Mouse (Mus musculus) urinary bladder, adult 2 months (tissue): ENCODE data around the gene Ccdc146. TPM values are rescaled to one million over a fixed set of nuclear protein-coding genes. Genes with fewer than 3 reads are reported as not detected.
"Not testable (repeated sequence)": the region's sequence is repeated elsewhere in the genome, so short reads cannot be mapped to it uniquely, and the experiment has no call there.

Experiments used
- DNase-seq: peaks from one replicate; pipeline ENCODE4 v3.0.0; 2022; ENCODE audit warnings: low spot score
- polyA plus RNA-seq: library from polyadenylated mRNA; depleted of rRNA; stranded (reverse); fragments of >200 nt; gene quantifications from 2 replicates; pipeline ENCODE4 v1.2.3, GENCODE M21; 2012

Ccdc146 gene
- polyA plus RNA-seq, 1 experiment = 0.15 TPM

DNA sequence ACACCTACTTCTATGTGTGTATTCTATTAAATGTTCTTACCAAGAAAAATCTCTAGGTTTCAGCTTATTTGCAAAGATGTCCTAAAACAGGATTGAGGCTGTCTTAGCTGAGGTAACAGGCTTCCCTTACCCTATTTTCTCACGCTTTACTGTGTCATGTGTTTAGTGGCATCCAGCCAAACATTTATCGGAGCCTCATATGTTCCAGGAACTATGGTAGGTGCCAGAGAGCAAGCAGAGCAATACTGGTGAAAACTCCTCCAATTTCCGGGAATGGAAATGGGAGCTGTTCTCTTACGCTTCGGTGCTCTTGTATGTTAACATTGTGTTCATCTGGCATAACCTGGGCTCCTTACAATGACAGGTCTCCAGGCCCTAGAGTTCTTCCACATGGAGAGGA is 92.8 kb downstream of the Ccdc146 start:
- no peak for DNase-seq

DNA sequence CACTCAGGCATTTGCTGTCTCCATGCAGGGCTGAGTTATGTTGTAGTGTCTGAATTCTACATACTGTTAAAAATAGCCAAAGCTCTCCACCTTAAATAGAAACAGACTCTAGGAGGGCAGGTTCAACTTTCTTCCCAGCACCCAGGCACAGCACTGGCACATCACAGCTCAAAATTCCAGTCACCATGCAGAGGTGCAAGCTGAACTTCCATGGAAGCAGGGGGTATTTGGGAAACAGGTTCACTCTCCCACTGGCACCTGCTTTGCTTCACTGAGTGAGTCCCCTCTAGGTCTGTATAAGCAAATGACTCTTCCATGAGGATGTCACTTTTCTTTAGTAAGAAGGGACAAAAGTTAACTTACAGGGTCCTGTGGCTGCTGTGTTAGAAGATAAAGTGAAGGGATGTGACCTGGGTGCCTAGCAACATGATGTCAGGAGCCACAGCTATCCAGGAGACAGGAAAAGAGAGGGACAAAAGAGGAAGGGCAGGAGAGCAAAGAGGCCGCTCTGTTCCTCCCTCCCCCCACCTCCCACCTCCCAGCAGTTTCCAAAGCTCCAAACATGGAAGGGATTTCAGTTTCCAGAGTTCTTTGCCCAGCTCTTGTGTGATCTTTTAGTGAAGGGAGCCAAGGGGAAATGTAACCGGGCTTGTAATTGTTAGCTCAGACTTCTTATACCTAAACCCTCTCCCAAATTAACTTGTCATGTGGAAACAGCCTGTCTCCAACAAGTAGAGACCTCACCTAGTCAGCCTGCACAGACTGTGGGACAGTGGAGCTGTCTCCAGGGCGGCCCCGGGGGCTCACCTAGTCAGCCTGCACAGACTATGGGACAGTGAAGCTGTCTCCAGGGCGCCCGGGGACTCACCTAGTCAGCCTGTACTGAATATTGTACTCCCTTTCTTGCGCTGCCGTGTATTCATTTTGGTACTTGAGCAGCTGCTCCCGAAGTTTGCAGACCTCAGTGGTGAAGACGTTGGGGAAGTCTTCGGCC is 94.5 kb downstream of the Ccdc146 start:
- no peak for DNase-seq

DNA sequence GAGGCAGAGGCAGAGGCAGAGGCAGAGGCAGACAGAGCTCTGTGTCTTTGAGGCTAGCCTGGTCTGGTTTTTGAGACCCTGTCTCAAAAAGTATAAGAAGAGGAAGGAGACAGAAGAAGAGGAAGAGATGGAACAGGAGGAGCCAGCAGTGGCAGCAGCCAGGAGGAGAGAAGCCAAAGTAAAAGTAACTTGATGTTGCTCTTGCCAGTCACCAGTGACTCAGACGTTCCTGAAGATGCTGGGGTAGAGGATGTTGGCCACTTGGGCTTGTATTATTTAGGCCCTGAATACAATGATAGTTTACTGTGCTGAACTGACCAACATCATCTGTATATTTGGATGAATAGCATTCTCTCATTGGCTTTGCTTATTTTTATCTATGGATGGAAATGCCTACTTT is 95.9 kb downstream of the Ccdc146 start:
- no peak for DNase-seq

DNA sequence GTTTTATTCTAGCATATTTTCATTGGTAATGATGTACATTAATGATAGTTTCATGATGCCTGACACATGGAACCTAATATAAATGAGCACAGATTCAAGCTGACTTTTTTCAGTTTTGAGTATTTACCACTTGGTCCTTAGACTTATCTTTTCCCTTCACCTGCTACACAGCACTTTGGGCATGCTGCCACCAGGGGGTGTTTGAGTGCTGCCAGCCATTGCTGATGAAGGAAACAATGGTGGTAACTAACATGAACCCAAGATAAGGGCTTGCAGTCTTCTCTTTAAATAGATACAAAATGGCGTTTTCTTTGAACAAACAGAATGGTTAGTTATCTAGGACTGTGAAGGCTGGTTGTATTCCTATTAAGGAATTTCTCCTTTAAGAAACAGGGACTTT is 98.0 kb downstream of the Ccdc146 start:
- DNase-seq = no peak

DNA sequence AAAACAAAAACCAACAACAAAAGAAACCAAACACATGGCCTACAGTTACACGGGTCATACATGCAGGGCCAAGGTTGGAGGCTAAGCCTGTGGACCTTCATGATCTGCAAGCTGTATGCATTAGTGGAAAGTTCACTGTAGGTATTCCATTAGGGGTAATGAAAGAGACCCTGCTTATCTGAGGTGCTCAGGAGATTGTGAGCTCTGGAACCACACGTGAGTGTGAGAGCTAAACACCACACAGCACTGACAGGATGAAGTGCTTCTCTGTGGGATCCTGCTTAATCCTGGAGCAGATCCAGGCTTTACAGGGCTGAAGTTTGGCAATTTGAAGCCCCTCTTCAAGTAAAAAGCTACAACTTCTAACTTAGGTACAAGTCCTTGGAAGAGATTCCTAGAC is 104.3 kb downstream of the Ccdc146 start:
- DNase-seq = no peak

DNA sequence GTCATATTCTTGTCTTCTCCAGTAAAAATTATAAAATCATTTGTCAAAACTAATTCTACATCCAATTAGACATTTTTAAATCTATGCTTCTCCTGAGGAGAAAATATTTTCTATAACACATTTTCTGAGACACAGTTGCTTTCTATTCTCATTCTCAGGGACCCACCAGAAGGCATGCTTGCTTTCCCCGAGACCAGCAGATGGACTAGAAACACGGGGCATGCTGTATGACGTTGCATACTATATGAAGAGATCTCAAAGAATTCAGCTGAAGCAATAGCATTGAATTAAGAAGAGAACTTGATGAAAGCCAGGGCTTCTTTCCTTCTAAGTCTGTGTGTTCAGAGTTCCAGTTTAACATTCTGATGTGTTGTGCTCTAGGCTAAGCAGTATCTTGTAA is 109.8 kb downstream of the Ccdc146 start:
- no peak for DNase-seq

DNA sequence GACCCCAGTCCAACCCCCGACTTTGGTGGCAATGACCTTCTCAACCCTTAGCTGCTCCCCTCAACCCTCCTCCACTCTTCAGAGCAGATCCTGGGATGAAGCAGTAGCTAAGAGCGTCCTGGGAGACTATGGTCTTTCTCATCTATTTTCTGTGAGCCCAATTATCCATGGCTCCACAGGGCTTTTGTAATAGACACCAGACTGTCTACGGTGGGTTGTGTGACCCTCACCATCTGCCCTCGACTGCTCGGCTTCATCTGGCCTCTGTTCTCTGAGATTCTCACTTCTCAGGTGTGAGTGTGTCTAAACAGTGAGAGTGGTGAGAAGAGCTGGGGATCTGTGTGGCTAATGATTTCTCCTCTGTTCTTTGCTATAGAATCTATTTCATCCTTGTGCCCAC is 117.3 kb downstream of the Ccdc146 start:
- no peak for DNase-seq

DNA sequence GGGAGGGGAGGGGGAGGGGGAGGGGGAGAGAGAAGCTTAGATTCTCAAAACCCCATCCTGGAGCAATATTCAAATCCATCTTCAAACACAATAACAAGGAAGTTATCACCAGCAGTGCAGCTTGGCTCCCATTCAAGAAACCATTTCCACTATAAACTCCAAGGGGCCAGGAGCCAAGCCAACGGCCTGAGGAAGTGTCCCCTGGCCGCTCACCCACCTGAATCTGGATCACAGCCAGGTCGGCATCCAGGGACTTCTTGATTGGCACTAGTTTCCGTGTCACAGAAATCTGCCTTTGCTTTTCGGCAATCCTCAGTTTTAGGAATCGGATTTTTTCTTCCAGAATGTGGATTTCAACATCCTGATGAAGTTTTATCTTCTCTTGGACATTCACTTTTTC is 123.5 kb downstream of the Ccdc146 start:
- no peak for DNase-seq

DNA sequence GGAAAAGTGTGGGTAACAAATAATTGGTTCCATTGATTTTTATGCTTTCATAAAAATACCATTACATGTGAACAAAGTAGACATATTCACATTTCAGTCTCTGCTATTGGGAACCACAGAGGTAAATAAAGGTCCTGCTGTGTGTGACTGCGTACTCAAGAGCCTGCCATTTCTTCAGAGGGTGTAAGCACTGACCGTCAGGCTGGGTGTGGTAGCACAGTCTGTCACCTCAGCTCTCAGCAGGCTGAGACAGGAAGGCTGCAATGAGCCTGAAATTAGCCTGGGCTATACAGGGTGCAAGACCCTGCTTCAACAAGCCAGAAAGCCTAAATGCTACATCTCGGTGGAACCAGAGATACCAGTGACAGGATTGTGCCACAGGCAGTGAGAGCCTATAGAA is 124.4 kb downstream of the Ccdc146 start:
- no peak for DNase-seq

DNA sequence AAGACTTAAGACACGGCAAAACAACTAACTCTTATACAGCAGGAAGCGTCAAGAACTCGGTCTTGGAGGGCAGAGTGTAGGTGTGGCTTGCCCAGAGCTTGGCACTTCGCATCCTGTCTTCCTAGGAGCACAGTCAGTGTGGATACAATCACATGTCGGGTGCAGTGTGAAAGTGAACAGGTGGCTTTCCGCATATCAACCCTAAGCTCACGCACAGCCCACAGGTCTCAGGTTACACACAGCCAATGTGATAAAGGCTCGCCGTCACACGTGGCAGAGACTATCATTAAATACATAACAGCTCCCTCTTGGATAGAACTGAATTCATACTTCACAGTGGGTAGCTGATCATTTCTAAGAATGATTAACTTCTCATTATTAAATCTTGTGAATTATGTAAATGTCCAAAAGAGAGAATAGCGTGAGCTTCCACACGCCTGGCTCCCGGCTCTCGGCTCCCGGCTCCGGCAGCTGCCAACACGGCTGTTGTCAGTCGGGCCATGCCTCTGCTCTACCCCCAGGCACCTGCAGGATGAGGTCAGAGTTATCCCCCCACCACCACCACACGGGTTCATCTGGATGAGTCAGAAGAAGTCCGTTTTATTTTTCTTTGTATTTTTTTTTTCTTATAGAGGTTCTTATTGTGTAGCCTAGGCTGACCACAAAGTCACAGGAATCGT is 125.3 kb downstream of the Ccdc146 start:
- no peak for DNase-seq

DNA sequence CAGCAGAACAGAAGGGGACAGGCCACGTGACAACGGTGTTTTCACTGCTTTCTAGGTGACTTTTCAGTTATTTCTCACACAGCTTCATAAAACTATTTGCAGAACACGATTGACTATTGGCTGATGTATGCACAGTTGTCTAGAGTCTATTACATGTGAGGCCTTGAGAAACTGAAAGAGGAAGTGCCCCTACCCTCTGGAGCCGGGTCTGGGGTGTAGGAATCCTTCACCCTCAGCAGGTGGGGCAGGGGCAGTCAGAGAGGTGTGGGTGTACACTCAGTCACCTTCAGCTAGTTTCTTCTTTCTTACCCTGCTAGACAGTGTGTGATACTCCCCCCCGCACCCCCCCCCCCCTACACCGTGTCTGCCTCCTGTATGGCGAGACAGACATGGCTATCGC is 128.8 kb downstream of the Ccdc146 start:
- DNase-seq = no peak

DNA sequence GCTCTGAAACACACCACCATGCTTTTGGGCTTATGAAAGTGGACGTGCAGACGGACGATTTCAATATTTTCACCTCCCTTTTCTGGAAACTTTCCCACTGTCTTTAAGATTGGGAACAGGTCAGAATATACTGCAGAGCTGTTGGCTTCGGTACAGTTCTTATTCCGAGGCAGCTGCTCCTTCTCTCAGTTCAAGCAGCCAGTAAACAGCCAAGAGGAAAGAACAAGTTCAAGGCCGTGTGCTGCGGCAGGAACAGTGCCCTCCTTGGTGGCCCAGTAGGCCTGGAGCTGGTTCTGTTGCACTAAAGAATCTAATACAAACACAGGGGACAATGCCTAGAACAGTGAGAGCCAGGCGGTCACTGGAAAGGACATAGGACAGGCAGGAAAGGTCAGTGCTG is 133.9 kb downstream of the Ccdc146 start:
- DNase-seq = no peak

DNA sequence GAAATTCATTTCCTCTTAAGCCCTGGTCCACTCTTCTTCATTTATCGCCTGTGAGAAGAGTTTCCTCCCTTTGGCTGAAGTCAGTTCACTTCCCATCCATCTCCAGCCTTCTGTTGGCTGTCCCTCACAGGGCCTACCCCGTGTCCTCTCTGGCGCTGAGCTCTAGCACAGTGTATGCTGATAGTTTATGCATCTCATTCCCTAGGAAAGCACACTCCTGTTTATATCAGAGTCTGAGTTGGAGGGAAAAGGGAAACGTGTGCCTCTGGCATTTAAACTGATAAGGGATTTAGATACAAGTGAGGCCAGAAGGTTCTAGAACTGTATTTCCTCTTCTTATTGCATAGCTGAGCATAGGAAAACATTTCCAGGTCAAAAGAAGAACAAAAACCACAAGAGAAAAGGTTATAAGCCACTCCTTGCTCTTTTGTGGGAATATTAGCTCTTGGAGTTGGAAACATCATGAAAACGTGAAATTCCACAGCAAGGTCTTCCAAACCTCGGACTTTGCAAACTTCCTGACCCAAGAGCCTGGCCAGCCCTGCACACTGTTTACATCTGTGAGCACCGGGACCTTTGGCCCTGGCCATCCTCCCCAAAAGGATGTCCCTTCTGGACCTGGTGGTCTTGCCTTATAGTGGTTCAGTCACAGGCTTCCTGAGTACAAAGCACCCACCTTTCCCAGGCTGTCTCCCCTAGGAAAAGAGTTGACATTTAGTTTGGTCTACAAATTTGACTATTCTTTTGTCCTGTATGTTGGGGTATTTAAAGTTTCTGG is 135.6 kb downstream of the Ccdc146 start:
- no peak for DNase-seq

DNA sequence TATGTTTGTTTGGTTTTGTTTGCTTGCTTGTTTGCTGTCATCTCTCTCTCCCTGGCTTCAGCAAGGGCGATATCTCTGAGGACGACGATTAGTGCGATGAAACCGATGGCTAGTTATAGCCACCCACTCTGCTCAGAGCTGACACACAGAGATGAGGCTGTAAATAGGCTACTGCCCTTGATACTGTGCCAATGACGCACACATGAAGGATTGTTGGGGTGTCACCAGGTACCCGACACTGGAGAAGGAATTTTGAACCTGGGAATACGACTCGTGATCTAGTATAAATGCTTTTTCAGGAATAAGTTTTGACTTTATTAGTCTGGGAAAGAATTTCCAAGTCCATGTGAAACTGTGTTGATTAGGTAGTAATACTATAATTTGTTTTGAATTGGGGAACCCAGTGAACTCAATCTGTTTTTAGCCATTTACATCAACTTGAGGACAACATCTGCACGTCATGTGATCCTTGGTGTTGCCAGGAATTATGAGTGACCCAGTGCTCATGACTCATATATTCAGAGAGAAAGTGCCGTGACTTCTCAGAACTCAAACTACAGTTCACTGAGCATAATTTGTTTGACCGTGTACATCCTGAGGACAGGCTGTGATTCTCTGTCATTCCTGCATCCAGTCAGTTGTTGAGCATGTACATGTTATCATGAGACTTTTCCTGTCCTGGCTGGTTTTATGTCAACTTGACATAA is 141.0 kb downstream of the Ccdc146 start:
- DNase-seq = no peak

DNA sequence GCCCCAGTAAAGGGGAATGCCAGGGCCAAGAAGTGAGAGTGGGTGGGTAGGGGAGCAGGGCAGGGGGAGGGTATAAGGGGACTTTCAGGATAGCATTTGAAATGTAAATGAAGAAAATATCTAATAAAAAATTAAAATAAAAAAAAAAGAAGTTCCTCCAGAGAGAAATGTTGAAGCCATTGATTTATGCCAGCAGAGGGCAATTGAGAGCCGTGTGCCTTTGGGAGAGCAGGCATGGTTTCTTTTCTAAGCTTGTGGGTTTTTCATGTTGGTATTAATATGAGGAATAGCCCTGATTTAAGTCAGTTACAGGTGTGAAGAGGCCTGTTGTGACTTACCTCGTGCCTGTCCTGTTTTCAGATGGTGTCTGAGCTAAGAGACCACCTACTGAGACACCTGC is 146.8 kb downstream of the Ccdc146 start:
- not testable (repeated sequence) for DNase-seq

DNA sequence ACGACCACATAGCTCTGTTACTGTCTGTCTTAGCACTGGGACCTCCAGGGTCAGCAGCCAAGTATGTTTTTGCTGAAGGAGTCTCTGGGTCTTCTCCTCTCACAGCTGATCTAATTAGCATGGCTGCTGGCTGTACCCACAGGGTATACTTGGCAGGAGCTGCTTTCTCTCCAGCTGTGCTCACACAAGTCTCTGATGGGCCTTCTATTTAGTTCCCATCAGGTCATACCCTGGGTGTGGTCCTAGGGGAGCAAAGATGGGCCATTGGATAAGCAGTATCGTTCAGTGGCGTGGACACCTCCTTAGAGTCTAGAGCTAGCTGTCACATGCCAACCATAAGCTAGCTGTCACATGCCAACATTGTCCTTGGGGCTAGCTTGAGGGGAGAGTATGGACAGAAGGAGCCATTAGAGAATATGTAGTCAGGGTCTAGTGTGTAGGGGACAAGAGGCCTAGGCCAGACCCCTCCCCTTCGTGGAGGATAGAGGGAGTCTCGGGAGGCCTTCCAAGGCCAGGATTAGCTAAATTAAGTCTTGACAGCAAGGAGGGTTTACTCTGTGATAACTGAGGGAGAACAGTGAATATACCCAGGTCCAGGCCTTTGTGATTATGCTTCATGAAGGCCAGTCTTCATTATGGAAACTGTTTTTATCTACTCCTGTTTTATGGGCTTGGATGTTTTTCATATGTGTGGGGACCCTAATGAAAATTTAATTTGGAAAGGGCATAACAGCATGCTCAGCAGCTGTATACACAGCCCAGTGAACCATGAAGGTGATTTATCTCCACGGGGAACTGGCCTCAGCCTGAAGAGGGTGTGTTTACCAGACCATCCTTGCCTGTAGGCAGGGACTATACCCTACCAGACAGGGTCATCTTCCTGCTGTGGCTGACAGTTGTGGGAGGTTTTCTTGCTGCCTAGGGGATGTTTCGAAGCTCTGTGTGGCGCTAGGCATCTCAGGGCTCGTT is 152.8 kb downstream of the Ccdc146 start:
- no peak for DNase-seq

DNA sequence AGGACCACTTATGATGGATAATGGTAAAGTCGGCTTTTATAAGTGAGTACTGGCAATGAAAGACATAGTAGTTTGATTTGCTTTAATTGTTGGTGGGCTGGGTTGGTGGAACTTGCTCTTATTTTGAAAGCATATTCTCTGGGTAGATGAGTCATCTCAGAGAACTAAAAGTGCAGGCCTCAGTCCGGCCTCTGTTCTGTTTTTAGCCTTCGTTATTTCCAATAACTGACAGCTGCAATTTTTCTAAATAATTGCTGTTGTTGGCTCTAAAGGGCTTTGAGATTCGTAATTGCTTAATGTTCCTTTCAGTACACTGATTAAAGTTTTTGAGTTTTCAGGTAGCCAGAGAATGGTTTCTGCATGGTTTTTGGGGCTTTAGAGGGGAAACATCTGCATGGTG is 153.7 kb downstream of the Ccdc146 start:
- DNase-seq = no peak

DNA sequence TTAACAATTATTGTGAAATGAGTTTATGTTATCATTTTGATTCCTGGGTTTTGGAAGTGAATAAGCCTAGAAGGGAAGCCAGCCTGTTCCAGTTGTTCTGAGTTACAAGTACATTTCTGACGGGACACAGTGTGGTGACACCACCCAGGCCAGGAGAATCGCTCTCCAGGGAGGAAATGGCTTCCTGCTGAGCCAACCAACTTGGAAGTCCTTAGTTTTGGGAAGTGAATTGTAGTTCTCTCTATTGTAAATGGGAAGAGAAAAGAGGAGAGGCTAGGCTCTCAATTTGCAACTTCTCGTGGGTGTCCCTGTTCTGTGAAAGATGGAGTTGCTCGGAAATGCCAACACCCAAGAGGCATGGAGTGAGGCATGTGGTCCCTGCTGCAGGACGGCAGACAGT is 155.0 kb downstream of the Ccdc146 start:
- no peak for DNase-seq

DNA sequence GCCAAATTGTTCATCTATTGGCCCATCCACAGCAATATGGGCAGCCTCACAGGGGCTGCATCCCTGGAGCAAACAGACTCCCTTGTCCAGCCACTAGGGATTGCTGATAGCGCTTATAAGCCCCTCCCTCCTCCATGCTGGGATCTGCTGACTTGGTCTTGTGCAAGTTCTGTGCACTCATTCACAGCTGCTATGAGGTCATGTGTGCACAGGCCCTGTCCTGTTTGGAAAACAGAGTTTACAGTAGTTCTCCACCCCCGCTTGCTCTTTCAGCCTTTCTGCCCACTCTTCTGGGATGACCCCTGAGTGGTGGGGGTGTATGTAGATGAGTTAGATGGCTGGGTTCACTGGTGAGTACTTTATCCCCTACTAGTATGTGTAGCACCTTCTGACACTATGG is 157.4 kb downstream of the Ccdc146 start:
- no peak for DNase-seq

DNA sequence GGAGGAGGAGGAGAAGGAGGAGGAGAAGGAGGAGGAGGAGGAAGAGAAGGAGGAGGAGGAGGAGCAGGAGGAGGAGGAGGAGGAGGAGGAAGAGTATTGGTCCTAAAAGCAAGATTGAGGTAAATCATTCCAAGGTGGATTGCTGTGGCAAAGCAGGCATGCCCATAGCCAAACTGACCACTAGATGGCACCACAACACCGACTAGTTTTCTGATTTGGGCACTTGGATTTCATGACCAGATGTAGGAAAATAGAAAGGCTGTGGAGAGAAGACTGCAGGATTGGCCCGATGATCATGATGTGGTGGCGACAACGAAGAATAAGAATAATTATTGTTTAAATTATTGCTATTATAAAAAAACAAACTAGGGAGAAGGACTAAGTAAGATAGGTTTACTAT is 159.4 kb downstream of the Ccdc146 start:
- peak; percentile 42 for DNase-seq
